Mouse (Mus musculus) CH12.LX (cell line): ENCODE results near the gene Olfr6. TPM values are rescaled to one million over a fixed set of nuclear protein-coding genes. Genes with fewer than 3 reads are reported as not detected.
"Not testable (repeated sequence)": the region's sequence is repeated elsewhere in the genome, so short reads cannot be mapped to it uniquely, and the experiment has no call there.

Source experiments
- DNase-seq: peaks from one replicate; pipeline ENCODE4 v3.0.0-alpha.2; 2013; ENCODE audit errors: extremely low read depth
- H3K27ac ChIP-seq: 2 replicates; pipeline ENCODE4 v1.5.1; 2012; ENCODE audit warnings: low read depth, mild to moderate bottlenecking, control low read depth, moderate library complexity; ENCODE audit not compliant: insufficient read depth
- H3K27me3 ChIP-seq: replicated peaks from 2 replicates; pipeline ENCODE3; 2012; ENCODE audit warnings: inconsistent platforms
- H3K36me3 ChIP-seq, 2 experiments: replicated peaks in 1 of 2; 2 replicates each; pipeline versions ENCODE3 to v1.6.1; 2012; ENCODE audit warnings: inconsistent platforms in 1 of 2, low read length in 1 of 2, mild to moderate bottlenecking in 1 of 2, mixed read lengths in 1 of 2, moderate library complexity in 1 of 2; ENCODE audit not compliant: control insufficient read depth in 1 of 2, insufficient read depth in 1 of 2
- H3K4me1 ChIP-seq, 2 experiments: 2 replicates each; pipeline ENCODE4 v1.6.1; 2012; ENCODE audit warnings: inconsistent platforms in 1 of 2, moderate library complexity in 1 of 2; ENCODE audit not compliant: insufficient read depth in 2 of 2, control insufficient read depth in 1 of 2
- H3K4me2 ChIP-seq: 2 replicates; pipeline ENCODE4 v1.6.1; 2012; ENCODE audit warnings: low read depth, mild to moderate bottlenecking, control low read depth; ENCODE audit not compliant: poor library complexity, insufficient read depth, severe bottlenecking
- H3K4me3 ChIP-seq, 3 experiments: fragments of 150-350 bp in 1 of 3; sonication (generic) in 1 of 3; replicated peaks in 1 of 3; 2 replicates each; pipeline versions ENCODE3 to v1.5.1; 2011 to 2012; ENCODE audit warnings: low read depth in 2 of 3, low read length in 2 of 3, mild to moderate bottlenecking in 2 of 3, moderate library complexity in 2 of 3, control low read depth in 1 of 3, improper control_type of control experiment in 1 of 3, inconsistent platforms in 1 of 3, mixed read lengths in 1 of 3; ENCODE audit not compliant: poor library complexity in 1 of 3
- H3K79me2 ChIP-seq: replicated peaks from 2 replicates; pipeline ENCODE4 v1.6.1; 2012; ENCODE audit warnings: mild to moderate bottlenecking, moderate library complexity; ENCODE audit not compliant: control insufficient read depth, poor library complexity, insufficient read depth, severe bottlenecking; ENCODE audit errors: extremely low read depth
- H3K9ac ChIP-seq: 2 replicates; pipeline ENCODE4 v1.6.1; 2012; ENCODE audit warnings: low read depth, mild to moderate bottlenecking, control low read depth, moderate library complexity; ENCODE audit not compliant: insufficient read depth
- H3K9me3 ChIP-seq: replicated peaks from 2 replicates; pipeline ENCODE3; 2012; ENCODE audit warnings: low read length, inconsistent platforms, mixed read lengths
- CTCF ChIP-seq, 2 experiments: IDR thresholded peaks in 1 of 2; conservative IDR thresholded peaks in 1 of 2; 2 replicates each; pipeline ENCODE4 v1.5.1; 2011 to 2012; ENCODE audit warnings: low read depth in 2 of 2, low read length in 2 of 2, improper control_type of control experiment in 1 of 2, inconsistent platforms in 1 of 2, mild to moderate bottlenecking in 1 of 2, moderate library complexity in 1 of 2
- HCFC1 ChIP-seq: IDR thresholded peaks from 2 replicates; pipeline ENCODE4 v1.6.1; 2012; ENCODE audit warnings: low read depth, mild to moderate bottlenecking, inconsistent platforms, low read length, improper control_type of control experiment
- MEF2A ChIP-seq: IDR thresholded peaks from 2 replicates; pipeline ENCODE4 v1.6.1; 2014; ENCODE audit warnings: low read depth, mild to moderate bottlenecking, inconsistent platforms, low read length, improper control_type of control experiment, borderline replicate concordance
- NRF1 ChIP-seq: IDR thresholded peaks from 2 replicates; pipeline ENCODE4 v1.6.1; 2014; ENCODE audit warnings: low read depth, mild to moderate bottlenecking, inconsistent platforms, low read length, improper control_type of control experiment, moderate library complexity
- PAX5 ChIP-seq: IDR thresholded peaks from 2 replicates; pipeline ENCODE4 v1.6.1; 2012; ENCODE audit warnings: low read length, inconsistent platforms, mixed read lengths
- RAD21 ChIP-seq: IDR thresholded peaks from 2 replicates; pipeline ENCODE4 v1.6.1; 2011; ENCODE audit warnings: low read depth, mild to moderate bottlenecking, low read length, improper control_type of control experiment, moderate library complexity
- RCOR1 ChIP-seq: conservative IDR thresholded peaks from 2 replicates; pipeline ENCODE4 v1.6.1; 2012; ENCODE audit warnings: low read depth, mild to moderate bottlenecking, inconsistent platforms, low read length, improper control_type of control experiment
- SMC3 ChIP-seq: IDR thresholded peaks from 2 replicates; pipeline ENCODE4 v1.6.1; 2011; ENCODE audit warnings: low read depth, low read length, improper control_type of control experiment
- TCF12 ChIP-seq: IDR thresholded peaks from 2 replicates; pipeline ENCODE4 v1.6.1; 2014; ENCODE audit warnings: low read depth, mild to moderate bottlenecking, inconsistent platforms, low read length, improper control_type of control experiment
- dilution Hi-C: fragments of 300-500 bp; cut with MboI; formaldehyde crosslinking; loops from 2 replicates; pipeline ENCODE4 v1.14.3; 2020; ENCODE audit warnings: low sequenced_read_pairs; ENCODE audit not compliant: extremely low pct_unique_long_range_greater_than_20kb, extremely low pct_ligation_motif_present
- in situ Hi-C: fragments of 300-500 bp; cut with MboI; formaldehyde crosslinking; loops from 3 replicates; pipeline ENCODE4 v1.14.3; 2019; ENCODE audit warnings: low sequenced_read_pairs, low pct_ligation_motif_present, low pct_unique_long_range_greater_than_20kb, mixed read lengths
- polyA plus RNA-seq: library from polyadenylated mRNA; unstranded; fragments of >175 nt; gene quantifications from 2 replicates; pipeline ENCODE4 v1.2.1, GENCODE M21; 2012; ENCODE audit warnings: low read depth; ENCODE audit not compliant: insufficient read length
- total RNA-seq, 2 experiments: library from RNA; depleted of rRNA; stranded (reverse); fragments of 300-350 nt in 1 of 2; fragments of >200 nt in 1 of 2; gene quantifications; 2 replicates each; pipeline ENCODE4 v1.2.3; 2012 to 2014

Olfr6 gene
- total and polyA plus RNA-seq, 3 experiments = not detected

GRCm38 (mm10) chr7:106932119-106932518, 31.6 kb downstream of the Olfr6 start, which contains the start of gene Olfr709-ps1 (continued):
- TF ChIP-seq HCFC1 (no peak), NRF1 (no peak)

DNA sequence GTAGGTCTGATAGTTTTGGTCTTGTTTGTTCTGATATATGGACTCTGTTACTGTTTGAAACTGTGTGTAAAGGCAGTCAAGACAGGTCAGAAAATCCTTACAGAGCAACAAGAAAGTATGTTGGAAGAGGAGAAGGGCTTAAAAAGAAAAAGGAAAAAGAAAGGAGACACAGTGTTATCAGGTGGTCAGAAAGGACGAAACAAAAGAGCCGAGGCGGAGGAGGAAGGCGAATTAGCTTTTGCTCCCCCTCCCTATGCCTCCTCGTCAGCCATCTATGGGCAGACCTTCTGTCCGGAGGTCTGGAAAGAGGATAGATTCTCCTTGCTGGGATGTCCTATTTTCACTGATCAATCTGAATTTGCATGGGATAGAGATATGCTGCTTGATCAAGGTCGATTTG, 42.8 kb downstream of the Olfr6 start:
- H3K9me3 ChIP-seq, H3K4me3 ChIP-seq, H3K27ac ChIP-seq, dilution Hi-C loops, H3K4me2 ChIP-seq, H3K79me2 ChIP-seq, in situ Hi-C loops, H3K36me3 ChIP-seq, H3K27me3 ChIP-seq, H3K4me1 ChIP-seq, H3K9ac ChIP-seq, DNase-seq: not testable (repeated sequence)

DNA sequence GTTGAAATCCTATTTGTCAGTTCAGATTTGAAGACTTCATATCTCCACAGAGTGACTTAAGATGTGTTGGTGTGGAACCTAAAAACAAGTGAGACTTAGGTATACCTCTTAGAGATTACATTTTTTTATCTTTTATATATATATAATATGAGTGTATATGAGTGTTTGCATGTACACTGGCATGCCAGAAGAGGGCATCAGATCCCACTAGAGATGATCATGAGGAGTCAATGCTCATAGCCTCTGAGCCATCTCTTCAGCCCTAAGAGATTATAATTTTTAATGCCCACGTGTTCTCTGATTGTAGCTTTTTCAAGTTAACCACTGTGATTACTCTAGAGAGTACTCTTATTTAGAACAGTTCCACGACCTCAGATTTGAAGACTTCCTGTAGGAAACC, 56.1 kb downstream of the Olfr6 start, which contains the start of gene Olfr1532-ps1:
TSS of gene Olfr1532-ps1 (plus strand) at position 326 of the 400 bp plus-strand sequence.
- dilution Hi-C loops (no loop called here), in situ Hi-C loops (no loop called here)
- no peaks in the 10 kb centered on the region for H3K9me3 ChIP-seq
- H3K79me2 ChIP-seq = no peaks in the 10 kb centered on the region
- H3K9ac ChIP-seq = no peak within 1 kb of the TSS
- H3K27ac ChIP-seq = no peak within 1 kb of the TSS
- H3K4me3 ChIP-seq = no peak within 1 kb of the TSS
- no peaks in the 10 kb centered on the region for H3K27me3 ChIP-seq
- H3K36me3 ChIP-seq = no peaks in the 10 kb centered on the region
- peak; percentile 17 for DNase-seq
- TF ChIP-seq MEF2A (no peak), RAD21 (peak; percentile 26), SMC3 (peak; percentile 53), CTCF (conservative IDR thresholded peaks at IDR 0.05 in 1 of 2, IDR thresholded peaks at IDR 0.05 in 1 of 2; ENCODE audit: low read depth in 2 of 2, low read length in 2 of 2) (peak; percentile 10 to 53; a peak in 2 of 4 replicates), PAX5 (no peak), RCOR1 (no peak), TCF12 (no peak)
- TF ChIP-seq, all 38 proteins: peak for 3
- H3K4me2 ChIP-seq = no peak within 1 kb of the TSS
- no peaks in the 10 kb centered on the region for H3K4me1 ChIP-seq

Other genes with a start within 250 kb of the Olfr6 start
Only the 20 nearest of the 25 such genes appear.
- gene Olfr699, start 170.7 kb downstream of the Olfr6 start, total RNA-seq (2012; rRNA removed) = not detected in 2 replicates
- gene Olfr699, start 170.7 kb downstream of the Olfr6 start, total RNA-seq (2014; rRNA removed) = not detected in 2 replicates
- gene Olfr699, start 170.7 kb downstream of the Olfr6 start, polyA plus RNA-seq = not detected in 2 replicates
- not detected in 2 replicates for gene Olfr700, start 155.1 kb downstream of the Olfr6 start, total RNA-seq (2012; rRNA removed)
- not detected in 2 replicates for gene Olfr700, start 155.1 kb downstream of the Olfr6 start, total RNA-seq (2014; rRNA removed)
- gene Olfr700, start 155.1 kb downstream of the Olfr6 start, polyA plus RNA-seq = not detected in 2 replicates
- not detected in 2 replicates for gene Olfr701, start 149.8 kb downstream of the Olfr6 start, total RNA-seq (2012; rRNA removed)
- not detected in 2 replicates for gene Olfr701, start 149.8 kb downstream of the Olfr6 start, total RNA-seq (2014; rRNA removed)
- gene Olfr701, start 149.8 kb downstream of the Olfr6 start, polyA plus RNA-seq = not detected in 2 replicates
- not detected in 2 replicates for gene Olfr702, start 130.0 kb downstream of the Olfr6 start, total RNA-seq (2012; rRNA removed)
- gene Olfr702, start 130.0 kb downstream of the Olfr6 start, total RNA-seq (2014; rRNA removed) = not detected in 2 replicates
- gene Olfr702, start 130.0 kb downstream of the Olfr6 start, polyA plus RNA-seq = not detected in 2 replicates
- gene Olfr703, start 120.6 kb downstream of the Olfr6 start, total RNA-seq (2012; rRNA removed) = not detected in 2 replicates
- gene Olfr703, start 120.6 kb downstream of the Olfr6 start, total RNA-seq (2014; rRNA removed) = not detected in 2 replicates
- gene Olfr703, start 120.6 kb downstream of the Olfr6 start, polyA plus RNA-seq = not detected in 2 replicates
- gene Olfr704, start 100.8 kb downstream of the Olfr6 start, total RNA-seq (2012; rRNA removed) = not detected in 2 replicates
- gene Olfr704, start 100.8 kb downstream of the Olfr6 start, total RNA-seq (2014; rRNA removed) = not detected in 2 replicates
- not detected in 2 replicates for gene Olfr704, start 100.8 kb downstream of the Olfr6 start, polyA plus RNA-seq
- gene Olfr705, start 87.0 kb downstream of the Olfr6 start, total RNA-seq (2012; rRNA removed) = not detected in 2 replicates
- not detected in 2 replicates for gene Olfr705, start 87.0 kb downstream of the Olfr6 start, total RNA-seq (2014; rRNA removed)
- gene Olfr705, start 87.0 kb downstream of the Olfr6 start, polyA plus RNA-seq = not detected in 2 replicates
- not detected in 2 replicates for gene Olfr706, start 75.8 kb downstream of the Olfr6 start, total RNA-seq (2012; rRNA removed)
- not detected in 2 replicates for gene Olfr706, start 75.8 kb downstream of the Olfr6 start, total RNA-seq (2014; rRNA removed)
- gene Olfr706, start 75.8 kb downstream of the Olfr6 start, polyA plus RNA-seq = not detected in 2 replicates
- gene Olfr707, start 62.7 kb downstream of the Olfr6 start, total RNA-seq (2012; rRNA removed) = not detected in 2 replicates
- gene Olfr707, start 62.7 kb downstream of the Olfr6 start, total RNA-seq (2014; rRNA removed) = not detected in 2 replicates
- not detected in 2 replicates for gene Olfr707, start 62.7 kb downstream of the Olfr6 start, polyA plus RNA-seq
- not detected in 2 replicates for gene Olfr1532-ps1, start 55.9 kb downstream of the Olfr6 start, total RNA-seq (2012; rRNA removed)
- gene Olfr1532-ps1, start 55.9 kb downstream of the Olfr6 start, total RNA-seq (2014; rRNA removed) = not detected in 2 replicates
- not detected in 2 replicates for gene Olfr1532-ps1, start 55.9 kb downstream of the Olfr6 start, polyA plus RNA-seq
- not detected in 2 replicates for gene Olfr709-ps1, start 31.7 kb downstream of the Olfr6 start, total RNA-seq (2012; rRNA removed)
- not detected in 2 replicates for gene Olfr709-ps1, start 31.7 kb downstream of the Olfr6 start, total RNA-seq (2014; rRNA removed)
- gene Olfr709-ps1, start 31.7 kb downstream of the Olfr6 start, polyA plus RNA-seq = not detected in 2 replicates
- gene Olfr710, start 15.6 kb downstream of the Olfr6 start, total RNA-seq (2012; rRNA removed) = not detected in 2 replicates
- not detected in 2 replicates for gene Olfr710, start 15.6 kb downstream of the Olfr6 start, total RNA-seq (2014; rRNA removed)
- gene Olfr710, start 15.6 kb downstream of the Olfr6 start, polyA plus RNA-seq = not detected in 2 replicates
- gene Olfr711, start 11.5 kb upstream of the Olfr6 start, total RNA-seq (2012; rRNA removed) = not detected in 2 replicates
- not detected in 2 replicates for gene Olfr711, start 11.5 kb upstream of the Olfr6 start, total RNA-seq (2014; rRNA removed)
- not detected in 2 replicates for gene Olfr711, start 11.5 kb upstream of the Olfr6 start, polyA plus RNA-seq
- gene Olfr2, start 42.1 kb upstream of the Olfr6 start, total RNA-seq (2012; rRNA removed) = not detected in 2 replicates
- gene Olfr2, start 42.1 kb upstream of the Olfr6 start, total RNA-seq (2014; rRNA removed) = not detected in 2 replicates
- gene Olfr2, start 42.1 kb upstream of the Olfr6 start, polyA plus RNA-seq = not detected in 2 replicates
- gene Olfr713, start 67.2 kb upstream of the Olfr6 start, total RNA-seq (2012; rRNA removed) = not detected in 2 replicates
- not detected in 2 replicates for gene Olfr713, start 67.2 kb upstream of the Olfr6 start, total RNA-seq (2014; rRNA removed)
- not detected in 2 replicates for gene Olfr713, start 67.2 kb upstream of the Olfr6 start, polyA plus RNA-seq
- gene Olfr714, start 107.0 kb upstream of the Olfr6 start, total RNA-seq (2012; rRNA removed) = not detected in 2 replicates
- not detected in 2 replicates for gene Olfr714, start 107.0 kb upstream of the Olfr6 start, total RNA-seq (2014; rRNA removed)
- not detected in 2 replicates for gene Olfr714, start 107.0 kb upstream of the Olfr6 start, polyA plus RNA-seq
- not detected in 2 replicates for gene Olfr17, start 129.3 kb upstream of the Olfr6 start, total RNA-seq (2012; rRNA removed)
- gene Olfr17, start 129.3 kb upstream of the Olfr6 start, total RNA-seq (2014; rRNA removed) = not detected in 2 replicates
- gene Olfr17, start 129.3 kb upstream of the Olfr6 start, polyA plus RNA-seq = not detected in 2 replicates
- not detected in 2 replicates for gene Olfr715b, start 146.4 kb upstream of the Olfr6 start, total RNA-seq (2012; rRNA removed)
- not detected in 2 replicates for gene Olfr715b, start 146.4 kb upstream of the Olfr6 start, total RNA-seq (2014; rRNA removed)
- not detected in 2 replicates for gene Olfr715b, start 146.4 kb upstream of the Olfr6 start, polyA plus RNA-seq
- not detected in 2 replicates for gene Olfr715, start 167.1 kb upstream of the Olfr6 start, total RNA-seq (2012; rRNA removed)
- not detected in 2 replicates for gene Olfr715, start 167.1 kb upstream of the Olfr6 start, total RNA-seq (2014; rRNA removed)
- not detected in 2 replicates for gene Olfr715, start 167.1 kb upstream of the Olfr6 start, polyA plus RNA-seq
- gene Olfr716, start 174.4 kb upstream of the Olfr6 start, total RNA-seq (2012; rRNA removed) = not detected in 2 replicates
- not detected in 2 replicates for gene Olfr716, start 174.4 kb upstream of the Olfr6 start, total RNA-seq (2014; rRNA removed)
- not detected in 2 replicates for gene Olfr716, start 174.4 kb upstream of the Olfr6 start, polyA plus RNA-seq